Mouse (Mus musculus) adipocyte (in vitro differentiated cells): ENCODE data around the gene Chn2.

Experiments
- DNase-seq: peaks from one replicate; pipeline ENCODE4 v3.0.0-alpha.2; 2016; ENCODE audit warnings: low spot score

The Chn2 gene

GRCm38 (mm10) chr6:54284167-54284711, 244.9 kb downstream of the Chn2 start:
- no peak for DNase-seq

GRCm38 (mm10) chr6:54286813-54287212, 247.5 kb downstream of the Chn2 start:
- DNase-seq: no peak

- no peak for DNase-seq
These were observed 250.6 kb downstream of the Chn2 start for GRCm38 (mm10) chr6:54289774-54290500.

GRCm38 (mm10) chr6:54297231-54297630, 257.9 kb downstream of the Chn2 start:
- DNase-seq: no peak

- DNase-seq: no peak
These were observed 260.1 kb downstream of the Chn2 start for GRCm38 (mm10) chr6:54299417-54299816.

GRCm38 (mm10) chr6:54305777-54306176, 266.4 kb downstream of the Chn2 start:
- DNase-seq: no peak

GRCm38 (mm10) chr6:54313071-54313470, 273.7 kb downstream of the Chn2 start:
- peak; percentile 26 for DNase-seq

- DNase-seq: no peak
These were observed 279.3 kb downstream of the Chn2 start for GRCm38 (mm10) chr6:54318618-54319017.

- no peak for DNase-seq
These were observed 279.8 kb downstream of the Chn2 start for GRCm38 (mm10) chr6:54319198-54319597.

- no peak for DNase-seq
These were observed 280.9 kb downstream of the Chn2 start for GRCm38 (mm10) chr6:54320236-54320635.

GRCm38 (mm10) chr6:54325246-54325885, 286.0 kb downstream of the Chn2 start, which contains the start of gene Prr15:
TSS of gene Prr15 (plus strand) at chr6:54325835.
- no peak for DNase-seq

GRCm38 (mm10) chr6:54326671-54327625, 287.6 kb downstream of the Chn2 start:
- no peak for DNase-seq

- no peak for DNase-seq
These were observed 288.3 kb downstream of the Chn2 start for GRCm38 (mm10) chr6:54327626-54328003.

GRCm38 (mm10) chr6:54328783-54329182, 289.4 kb downstream of the Chn2 start:
- no peak for DNase-seq

GRCm38 (mm10) chr6:54329598-54329997, 290.2 kb downstream of the Chn2 start:
- DNase-seq: peak; percentile 46

GRCm38 (mm10) chr6:54330166-54330565, 290.8 kb downstream of the Chn2 start:
- no peak for DNase-seq

- no peak for DNase-seq
These were observed 292.4 kb downstream of the Chn2 start for GRCm38 (mm10) chr6:54331765-54332164.

GRCm38 (mm10) chr6:54332203-54332602, 292.8 kb downstream of the Chn2 start:
- DNase-seq: peak; percentile 24

GRCm38 (mm10) chr6:54333116-54333651, 293.8 kb downstream of the Chn2 start:
- DNase-seq: peak; percentile 16

GRCm38 (mm10) chr6:54333652-54334396, 294.5 kb downstream of the Chn2 start:
- DNase-seq: no peak

GRCm38 (mm10) chr6:54337321-54337720, 298.0 kb downstream of the Chn2 start:
- DNase-seq: peak; percentile 53
